Mouse (Mus musculus): ENCODE data around the gene Tbrg4.

DNA sequence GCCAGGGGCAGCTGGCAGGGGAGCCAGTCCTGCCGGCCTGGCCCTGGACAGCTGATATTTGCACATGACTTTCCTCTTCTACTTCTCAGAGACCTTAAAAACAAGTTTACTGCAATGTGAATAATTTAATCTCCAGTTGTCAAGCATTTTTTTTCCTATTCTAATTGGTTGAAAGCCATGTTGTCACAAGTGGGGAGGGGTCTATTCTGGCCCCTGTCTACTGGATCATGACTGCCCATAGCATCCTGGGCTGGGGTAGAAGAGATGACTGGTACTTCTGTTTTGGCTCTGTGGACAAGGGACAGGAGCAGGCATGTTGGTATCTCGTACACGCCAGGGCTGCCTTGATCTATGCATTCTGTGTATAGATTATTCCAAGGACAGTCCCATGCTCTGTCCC is 29.3 kb downstream of the Tbrg4 start:
- TF ChIP-seq CTCF (conservative IDR thresholded peaks at IDR 0.05; ENCODE audit: low read length) (no peak), POU5F1 (IDR thresholded peaks at IDR 0.05; ENCODE audit: borderline replicate concordance, low read length) (no peak), NANOG (IDR thresholded peaks at IDR 0.05; ENCODE audit: borderline replicate concordance, low read length) (no peak)
